Mouse (Mus musculus) urinary bladder, postnatal 4 days (tissue): ENCODE results near the gene Rsph1.

Source experiments
- DNase-seq, 2 experiments: peaks; one replicate each; pipeline ENCODE4 v3.0.0; 2021 to 2022; ENCODE audit warnings: low spot score in 2 of 2

Gene Rsph1

DNA sequence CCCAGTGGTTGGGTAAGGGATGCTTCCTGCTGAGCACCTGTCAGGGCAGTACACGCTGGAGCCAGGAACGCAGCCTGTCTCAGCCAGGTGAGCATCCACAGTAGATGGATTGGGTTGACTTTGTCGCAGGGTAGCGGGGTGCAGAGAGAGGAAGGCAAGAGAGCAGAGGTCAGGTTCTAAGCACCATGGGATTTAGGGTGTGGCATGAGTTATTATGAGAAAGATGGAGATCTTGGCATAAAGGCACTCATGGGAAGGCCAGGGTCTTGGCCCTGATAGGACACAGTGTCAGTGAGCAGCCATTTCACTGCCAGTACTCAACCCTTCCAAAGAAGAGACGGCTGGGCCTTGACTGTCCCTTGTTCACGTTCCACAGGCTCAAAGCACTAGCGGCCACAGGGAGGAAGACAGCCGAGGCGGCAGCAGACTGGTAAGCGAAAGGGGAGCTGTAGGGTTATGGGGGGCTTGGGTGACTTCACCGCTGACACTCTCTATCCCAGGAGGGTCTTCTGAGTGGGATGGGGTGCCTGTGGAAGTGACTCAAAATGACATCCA is 67.7 kb downstream of the Rsph1 start:
- no peak for DNase-seq

DNA sequence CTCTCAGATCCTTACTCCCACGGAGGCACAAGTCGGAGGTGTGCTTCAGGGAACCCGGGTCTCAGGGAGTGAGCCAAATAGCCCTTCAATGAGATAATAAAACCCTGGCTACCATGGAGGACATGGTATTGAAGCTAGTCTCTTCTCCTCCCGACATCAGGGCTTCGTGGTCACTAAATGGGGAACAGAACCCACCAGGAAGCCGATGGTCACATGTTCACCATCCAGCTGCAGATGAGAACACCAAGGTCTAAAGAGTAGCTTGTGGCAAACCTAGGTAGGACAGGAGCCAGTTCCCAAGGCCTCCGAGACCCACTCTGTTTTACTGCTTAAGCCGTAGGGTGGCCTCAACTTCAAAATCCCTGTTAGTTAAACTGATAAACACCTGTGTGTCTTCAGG is 68.5 kb downstream of the Rsph1 start:
- DNase-seq, result no peak

GRCm38 (mm10) chr17:31207771-31208334 is 69.3 kb downstream of the Rsph1 start, which contains the start of gene Ubash3a:
Gene Ubash3a (plus strand): TSS chr17:31207873.
- DNase-seq, result no peak
